Mouse (Mus musculus) brain, adult 2 months (tissue): ENCODE measurements around the gene Rdh8.
A peak's percentile ranks its signal among the peaks of the same experiment; 100 is the strongest.
"Not testable (repeated sequence)": the region's sequence is repeated elsewhere in the genome, so short reads cannot be mapped to it uniquely, and the experiment has no call there.

ENCODE experiments used
- DNase-seq: peaks from one replicate; pipeline ENCODE4 v3.0.0; 2011; ENCODE audit warnings: low read depth, low spot score

Rdh8 gene

GRCm38 (mm10) chr9:20835431-20835954 is 17.2 kb downstream of the Rdh8 start:
- DNase-seq: not testable (repeated sequence)

GRCm38 (mm10) chr9:20837184-20837947 is 19.1 kb downstream of the Rdh8 start:
- no peak for DNase-seq

GRCm38 (mm10) chr9:20838931-20839330 is 20.6 kb downstream of the Rdh8 start:
- DNase-seq: peak; percentile 29

- no peak for DNase-seq
These were observed 23.9 kb downstream of the Rdh8 start for GRCm38 (mm10) chr9:20842211-20842610.

- DNase-seq: peak; percentile 59
These were observed 24.4 kb downstream of the Rdh8 start for GRCm38 (mm10) chr9:20842670-20843069.

- no peak for DNase-seq
These were observed 31.9 kb downstream of the Rdh8 start for GRCm38 (mm10) chr9:20850179-20850578.

GRCm38 (mm10) chr9:20857131-20857530 is 38.8 kb downstream of the Rdh8 start:
- DNase-seq: no peak

GRCm38 (mm10) chr9:20859926-20860325 is 41.6 kb downstream of the Rdh8 start:
- DNase-seq: no peak

- DNase-seq: peak; percentile 50
These were observed 43.5 kb downstream of the Rdh8 start for GRCm38 (mm10) chr9:20861821-20862220.

- no peak for DNase-seq
These were observed 43.9 kb downstream of the Rdh8 start for GRCm38 (mm10) chr9:20862225-20862624.

- no peak for DNase-seq
These were observed 48.6 kb downstream of the Rdh8 start for GRCm38 (mm10) chr9:20866879-20867278.

- peak; percentile 94 for DNase-seq
These were observed 50.2 kb downstream of the Rdh8 start, which contains the start of gene A230050P20Rik for GRCm38 (mm10) chr9:20868448-20869001. TSS of gene A230050P20Rik (plus strand) at chr9:20868642.

- DNase-seq: peak; percentile 50
These were observed 50.9 kb downstream of the Rdh8 start for GRCm38 (mm10) chr9:20869246-20869645.

- no peak for DNase-seq
These were observed 52.2 kb downstream of the Rdh8 start for GRCm38 (mm10) chr9:20870211-20871173.

GRCm38 (mm10) chr9:20872991-20873390 is 54.7 kb downstream of the Rdh8 start:
- no peak for DNase-seq

- DNase-seq: no peak
These were observed 55.2 kb downstream of the Rdh8 start for GRCm38 (mm10) chr9:20873521-20873920.

GRCm38 (mm10) chr9:20875021-20875790 is 56.9 kb downstream of the Rdh8 start:
- DNase-seq: peak; percentile 70
